Mouse (Mus musculus) CH12.LX (cell line): ENCODE data around the gene Pphln1. TPM values are rescaled to one million over a fixed set of nuclear protein-coding genes. Genes with fewer than 3 reads are reported as not detected.

ENCODE experiments used
- DNase-seq: peaks from one replicate; pipeline ENCODE4 v3.0.0-alpha.2; 2013; ENCODE audit errors: extremely low read depth
- H3K27ac ChIP-seq: 2 replicates; pipeline ENCODE4 v1.5.1; 2012; ENCODE audit warnings: low read depth, mild to moderate bottlenecking, control low read depth, moderate library complexity; ENCODE audit not compliant: insufficient read depth
- H3K27me3 ChIP-seq: replicated peaks from 2 replicates; pipeline ENCODE3; 2012; ENCODE audit warnings: inconsistent platforms
- H3K36me3 ChIP-seq, 2 experiments: replicated peaks in 1 of 2; 2 replicates each; pipeline versions ENCODE3 to v1.6.1; 2012; ENCODE audit warnings: inconsistent platforms in 1 of 2, low read length in 1 of 2, mild to moderate bottlenecking in 1 of 2, mixed read lengths in 1 of 2, moderate library complexity in 1 of 2; ENCODE audit not compliant: control insufficient read depth in 1 of 2, insufficient read depth in 1 of 2
- H3K4me1 ChIP-seq, 2 experiments: 2 replicates each; pipeline ENCODE4 v1.6.1; 2012; ENCODE audit warnings: inconsistent platforms in 1 of 2, moderate library complexity in 1 of 2; ENCODE audit not compliant: insufficient read depth in 2 of 2, control insufficient read depth in 1 of 2
- H3K4me2 ChIP-seq: 2 replicates; pipeline ENCODE4 v1.6.1; 2012; ENCODE audit warnings: low read depth, mild to moderate bottlenecking, control low read depth; ENCODE audit not compliant: poor library complexity, insufficient read depth, severe bottlenecking
- H3K4me3 ChIP-seq, 3 experiments: fragments of 150-350 bp in 1 of 3; sonication (generic) in 1 of 3; replicated peaks in 1 of 3; 2 replicates each; pipeline versions ENCODE3 to v1.5.1; 2011 to 2012; ENCODE audit warnings: low read depth in 2 of 3, low read length in 2 of 3, mild to moderate bottlenecking in 2 of 3, moderate library complexity in 2 of 3, control low read depth in 1 of 3, improper control_type of control experiment in 1 of 3, inconsistent platforms in 1 of 3, mixed read lengths in 1 of 3; ENCODE audit not compliant: poor library complexity in 1 of 3
- H3K79me2 ChIP-seq: replicated peaks from 2 replicates; pipeline ENCODE4 v1.6.1; 2012; ENCODE audit warnings: mild to moderate bottlenecking, moderate library complexity; ENCODE audit not compliant: control insufficient read depth, poor library complexity, insufficient read depth, severe bottlenecking; ENCODE audit errors: extremely low read depth
- H3K9ac ChIP-seq: 2 replicates; pipeline ENCODE4 v1.6.1; 2012; ENCODE audit warnings: low read depth, mild to moderate bottlenecking, control low read depth, moderate library complexity; ENCODE audit not compliant: insufficient read depth
- H3K9me3 ChIP-seq: replicated peaks from 2 replicates; pipeline ENCODE3; 2012; ENCODE audit warnings: low read length, inconsistent platforms, mixed read lengths
- CHD1 ChIP-seq: IDR thresholded peaks from 2 replicates; pipeline ENCODE4 v1.6.1; 2012; ENCODE audit warnings: low read depth, low read length, improper control_type of control experiment, inconsistent platforms
- CHD2 ChIP-seq: IDR thresholded peaks from 2 replicates; pipeline ENCODE4 v1.6.1; 2011; ENCODE audit warnings: low read length, improper control_type of control experiment
- CTCF ChIP-seq, 2 experiments: IDR thresholded peaks in 1 of 2; conservative IDR thresholded peaks in 1 of 2; 2 replicates each; pipeline ENCODE4 v1.5.1; 2011 to 2012; ENCODE audit warnings: low read depth in 2 of 2, low read length in 2 of 2, improper control_type of control experiment in 1 of 2, inconsistent platforms in 1 of 2, mild to moderate bottlenecking in 1 of 2, moderate library complexity in 1 of 2
- ELF1 ChIP-seq: IDR thresholded peaks from 2 replicates; pipeline ENCODE4 v1.6.1; 2014; ENCODE audit warnings: low read depth, mild to moderate bottlenecking, inconsistent platforms, low read length, improper control_type of control experiment
- ETS1 ChIP-seq: conservative IDR thresholded peaks from 2 replicates; pipeline ENCODE4 v1.6.1; 2012; ENCODE audit warnings: low read depth, mild to moderate bottlenecking, inconsistent platforms, low read length, improper control_type of control experiment, moderate library complexity
- GABPA ChIP-seq: IDR thresholded peaks from 2 replicates; pipeline ENCODE4 v1.6.1; 2012; ENCODE audit warnings: low read depth, low read length, improper control_type of control experiment, inconsistent platforms; ENCODE audit not compliant: insufficient replicate concordance
- HCFC1 ChIP-seq: IDR thresholded peaks from 2 replicates; pipeline ENCODE4 v1.6.1; 2012; ENCODE audit warnings: low read depth, mild to moderate bottlenecking, inconsistent platforms, low read length, improper control_type of control experiment
- IRF4 ChIP-seq: IDR thresholded peaks from 2 replicates; pipeline ENCODE4 v1.6.1; 2014; ENCODE audit warnings: low read depth, mild to moderate bottlenecking, inconsistent platforms, low read length, improper control_type of control experiment
- JUN ChIP-seq: IDR thresholded peaks from 2 replicates; pipeline ENCODE4 v1.6.1; 2011; ENCODE audit warnings: low read depth, mild to moderate bottlenecking, low read length, improper control_type of control experiment, moderate library complexity; ENCODE audit not compliant: insufficient read depth
- KAT2A ChIP-seq: IDR thresholded peaks from 2 replicates; pipeline ENCODE4 v1.6.1; 2012; ENCODE audit warnings: low read length, improper control_type of control experiment, inconsistent platforms; ENCODE audit not compliant: insufficient replicate concordance
- MAFK ChIP-seq: IDR thresholded peaks from 2 replicates; pipeline ENCODE4 v1.6.1; 2011; ENCODE audit warnings: low read length, improper control_type of control experiment; ENCODE audit not compliant: insufficient replicate concordance
- MXI1 ChIP-seq: IDR thresholded peaks from 2 replicates; pipeline ENCODE4 v1.6.1; 2011; ENCODE audit warnings: mild to moderate bottlenecking, low read depth, low read length, improper control_type of control experiment
- NELFE ChIP-seq: IDR thresholded peaks from 2 replicates; pipeline ENCODE4 v1.6.1; 2011; ENCODE audit warnings: low read depth, low read length, improper control_type of control experiment
- PAX5 ChIP-seq: IDR thresholded peaks from 2 replicates; pipeline ENCODE4 v1.6.1; 2012; ENCODE audit warnings: low read length, inconsistent platforms, mixed read lengths
- POLR2AphosphoS2 ChIP-seq: IDR thresholded peaks from 2 replicates; pipeline ENCODE4 v1.6.1; 2011; ENCODE audit warnings: low read depth, low read length, improper control_type of control experiment
- USF1 ChIP-seq: IDR thresholded peaks from 2 replicates; pipeline ENCODE4 v1.6.1; 2014; ENCODE audit warnings: low read depth, mild to moderate bottlenecking, inconsistent platforms, low read length, improper control_type of control experiment
- ZKSCAN1 ChIP-seq: IDR thresholded peaks from 2 replicates; pipeline ENCODE4 v1.6.1; 2012; ENCODE audit warnings: low read depth, inconsistent platforms, low read length, improper control_type of control experiment, borderline replicate concordance
- dilution Hi-C: fragments of 300-500 bp; cut with MboI; formaldehyde crosslinking; loops from 2 replicates; pipeline ENCODE4 v1.14.3; 2020; ENCODE audit warnings: low sequenced_read_pairs; ENCODE audit not compliant: extremely low pct_unique_long_range_greater_than_20kb, extremely low pct_ligation_motif_present
- in situ Hi-C: fragments of 300-500 bp; cut with MboI; formaldehyde crosslinking; loops from 3 replicates; pipeline ENCODE4 v1.14.3; 2019; ENCODE audit warnings: low sequenced_read_pairs, low pct_ligation_motif_present, low pct_unique_long_range_greater_than_20kb, mixed read lengths
- polyA plus RNA-seq: library from polyadenylated mRNA; unstranded; fragments of >175 nt; gene quantifications from 2 replicates; pipeline ENCODE4 v1.2.1, GENCODE M21; 2012; ENCODE audit warnings: low read depth; ENCODE audit not compliant: insufficient read length
- total RNA-seq, 2 experiments: library from RNA; depleted of rRNA; stranded (reverse); fragments of 300-350 nt in 1 of 2; fragments of >200 nt in 1 of 2; gene quantifications; 2 replicates each; pipeline ENCODE4 v1.2.3; 2012 to 2014

Pphln1 gene
- total and polyA plus RNA-seq, 3 experiments = 22.9 to 63.9 (median 59.3) TPM

DNA sequence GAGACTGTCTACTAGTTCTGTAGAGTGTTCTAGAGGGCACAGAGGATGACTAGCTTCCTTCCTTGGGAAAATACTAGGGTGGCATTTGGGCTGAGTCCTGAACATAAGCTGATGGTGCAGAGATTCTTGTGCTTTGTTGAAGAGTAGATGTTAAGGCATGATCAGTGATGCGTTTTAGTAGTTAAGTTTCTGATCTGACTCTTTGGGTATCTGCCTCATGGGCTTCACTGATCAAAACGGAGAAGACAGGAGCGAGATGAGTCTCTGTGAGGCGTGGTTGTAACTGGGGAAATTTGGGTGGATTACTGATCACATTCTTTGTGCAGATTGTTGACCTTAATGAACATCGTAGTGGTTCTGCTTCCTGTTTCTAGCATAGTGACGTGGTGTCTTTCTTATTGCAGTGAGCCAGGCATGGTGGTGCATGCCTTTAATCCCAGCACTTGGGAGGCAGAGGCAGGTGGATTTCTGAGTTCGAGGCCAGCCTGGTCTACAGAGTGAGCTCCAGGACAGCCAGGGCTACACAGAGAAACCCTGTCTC, 7.4 kb downstream of the Pphln1 start:
- Histone ChIP-seq H3K4me3 (no peak overlapping the region), H3K79me2 (peaks cover 42% of the 10 kb centered on the region), H3K4me2 (no peak overlapping the region), H3K36me3 (peaks cover 5 to 59% of the 10 kb centered on the region in 2 experiments), H3K27ac (no peak overlapping the region), H3K4me1 (peaks cover 0 to 29% of the 10 kb centered on the region in 2 experiments; a peak in 2 of 4 replicates), H3K9ac (no peak overlapping the region), H3K27me3 (no peaks in the 10 kb centered on the region), H3K9me3 (no peaks in the 10 kb centered on the region)
- no peak for DNase-seq
- in situ Hi-C loops = no loop called here
- no peak for TF ChIP-seq CTCF (conservative IDR thresholded peaks at IDR 0.05 in 1 of 2, IDR thresholded peaks at IDR 0.05 in 1 of 2; ENCODE audit: low read depth in 2 of 2, low read length in 2 of 2)
- no peak for TF ChIP-seq NELFE
- dilution Hi-C loops = no loop called here

DNA sequence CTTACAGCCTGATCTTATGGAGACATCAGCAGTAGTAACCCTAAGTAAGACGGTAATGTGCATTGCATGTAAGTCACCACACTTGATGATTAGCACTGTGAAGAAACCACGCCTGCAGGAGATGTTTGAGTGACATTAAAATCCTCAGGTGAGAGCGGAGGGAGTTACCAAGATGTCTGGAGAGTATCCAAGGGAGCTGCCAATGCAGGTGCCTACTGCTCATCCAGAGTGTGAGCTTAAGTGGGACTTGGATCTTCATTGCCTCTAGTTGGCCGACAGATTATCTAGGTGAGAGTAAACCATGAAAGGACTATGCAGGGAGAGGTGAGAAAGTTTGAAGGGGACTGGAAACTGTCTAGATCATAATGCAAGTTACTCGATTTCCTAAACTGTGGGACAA, 8.3 kb downstream of the Pphln1 start:
- no peaks in the 10 kb centered on the region for H3K9me3 ChIP-seq
- dilution Hi-C loops = no loop called here
- no peaks in the 10 kb centered on the region for H3K27me3 ChIP-seq
- H3K9ac ChIP-seq = no peak overlapping the region
- no peak overlapping the region for H3K4me3 ChIP-seq
- in situ Hi-C loops = no loop called here
- DNase-seq = no peak
- TF ChIP-seq ZKSCAN1 = no peak
- TF ChIP-seq CTCF (conservative IDR thresholded peaks at IDR 0.05 in 1 of 2, IDR thresholded peaks at IDR 0.05 in 1 of 2; ENCODE audit: low read depth in 2 of 2, low read length in 2 of 2) = no peak
- no peak for TF ChIP-seq GABPA
- no peak for TF ChIP-seq KAT2A
- TF ChIP-seq PAX5 = no peak
- no peak for TF ChIP-seq CHD2
- TF ChIP-seq ELF1 = no peak
- no peak for TF ChIP-seq USF1
- no peak for TF ChIP-seq MXI1
- TF ChIP-seq ETS1 = no peak
- no peak for TF ChIP-seq POLR2AphosphoS2
- no peak for TF ChIP-seq MAFK
- TF ChIP-seq CHD1 = no peak
- no peak for TF ChIP-seq IRF4
- no peak for TF ChIP-seq JUN
- TF ChIP-seq HCFC1 = no peak
- H3K79me2 ChIP-seq = peaks cover 39% of the 10 kb centered on the region
- H3K4me2 ChIP-seq = no peak overlapping the region
- H3K4me1 ChIP-seq = peaks cover 0 to 21% of the 10 kb centered on the region in 2 experiments; a peak in 2 of 4 replicates
- no peak overlapping the region for H3K27ac ChIP-seq
- H3K36me3 ChIP-seq = peaks cover 5 to 62% of the 10 kb centered on the region in 2 experiments
